Mouse (Mus musculus) embryonic fibroblast, embryonic 13.5 days (primary cell): ENCODE data around the gene Fbxo47.

Source experiments
- CTCF ChIP-seq: IDR thresholded peaks from 2 replicates; pipeline ENCODE4 v1.5.1; 2011; ENCODE audit warnings: mild to moderate bottlenecking, control low read depth, low read length, moderate library complexity, borderline replicate concordance; ENCODE audit not compliant: insufficient read depth
- POLR2A ChIP-seq: IDR thresholded peaks from 2 replicates; pipeline ENCODE4 v1.6.1; 2011; ENCODE audit warnings: low read depth, mild to moderate bottlenecking, control low read depth, low read length, moderate library complexity

DNA sequence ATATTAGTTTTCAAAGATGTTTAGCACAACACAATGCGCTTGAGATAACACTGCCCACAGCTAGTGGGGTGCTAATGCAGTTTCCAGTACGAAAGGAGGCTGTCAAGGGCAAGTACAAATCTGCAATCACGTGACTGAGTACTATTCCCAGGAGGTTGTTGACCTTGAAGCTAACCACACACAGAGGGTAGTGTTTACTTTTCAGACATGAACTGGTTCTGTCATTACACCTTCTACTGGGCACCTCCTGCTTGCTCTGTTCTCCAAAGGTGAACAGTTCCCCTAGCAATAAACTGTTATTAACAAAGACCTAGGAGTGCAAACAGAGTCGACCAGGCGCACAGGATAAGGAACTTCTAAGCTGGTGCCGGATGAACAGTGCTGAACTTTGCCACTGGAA, 33.6 kb downstream of the Fbxo47 start:
- no peak for TF ChIP-seq POLR2A
- TF ChIP-seq CTCF: no peak
